Mouse (Mus musculus) forebrain, embryonic 13.5 days (tissue): ENCODE results near the gene Tex33. TPM values are rescaled to one million over a fixed set of nuclear protein-coding genes. Genes with fewer than 3 reads are reported as not detected.

ENCODE experiments used
- ATAC-seq: fragments of 200-750 bp; cut with Nextera tagmentation; 2 replicates; pipeline ENCODE4 v1.8.0; 2017
- H3K27ac ChIP-seq: fragments of 300-500 bp; sonication (generic); 2 replicates; pipeline ENCODE4 v1.5.1; 2015; ENCODE audit warnings: inconsistent platforms, mild to moderate bottlenecking, moderate library complexity
- H3K27me3 ChIP-seq: fragments of 300-500 bp; sonication (generic); 2 replicates; pipeline ENCODE4 v1.6.1; 2015; ENCODE audit warnings: mild to moderate bottlenecking, inconsistent platforms
- H3K36me3 ChIP-seq: fragments of 300-500 bp; sonication (generic); 2 replicates; pipeline ENCODE4 v1.6.1; 2015; ENCODE audit warnings: mild to moderate bottlenecking, inconsistent platforms; ENCODE audit not compliant: poor library complexity, severe bottlenecking
- H3K4me1 ChIP-seq: fragments of 300-500 bp; sonication (generic); 2 replicates; pipeline ENCODE4 v1.6.1; 2015; ENCODE audit warnings: inconsistent platforms
- H3K4me2 ChIP-seq: fragments of 300-500 bp; sonication (generic); 2 replicates; pipeline ENCODE4 v1.6.1; 2015; ENCODE audit warnings: inconsistent platforms, mild to moderate bottlenecking, moderate library complexity
- H3K4me3 ChIP-seq: fragments of 300-500 bp; sonication (generic); 2 replicates; pipeline ENCODE4 v1.5.1; 2015; ENCODE audit warnings: mild to moderate bottlenecking, inconsistent platforms
- H3K9ac ChIP-seq: fragments of 300-500 bp; sonication (generic); 2 replicates; pipeline ENCODE4 v1.6.1; 2015; ENCODE audit warnings: mild to moderate bottlenecking, inconsistent platforms
- H3K9me3 ChIP-seq: fragments of 300-500 bp; sonication (generic); replicated peaks from 2 replicates; pipeline ENCODE4 v1.6.1; 2016; ENCODE audit warnings: inconsistent platforms
- WGBS: fragments of 180-500 bp; shearing (Covaris S2); methylation state at CpG from one replicate; pipeline ENCODE4 v1.1.7; 2015; 5-methylcytosine and 5-hydroxymethylcytosine counted together
- polyA plus RNA-seq: library from polyadenylated mRNA; unstranded; fragments of >200 nt; fragmentation: Nextera tagmentation; extraction: Ambion mirVana; gene quantifications from 2 replicates; pipeline ENCODE4 v1.2.1, GENCODE M21; 2015

Gene Tex33
- polyA plus RNA-seq, 1 experiment from 2014 or later = not detected

- no peak overlapping the region for H3K4me3 ChIP-seq
- no peaks in the 10 kb centered on the region for H3K27me3 ChIP-seq
- no peak for ATAC-seq
- no peak overlapping the region for H3K27ac ChIP-seq
- WGBS = 96% methylated on average over 1 of the region's 1 CpGs
- no peak overlapping the region for H3K9ac ChIP-seq
- peaks cover 17% of the 10 kb centered on the region for H3K4me1 ChIP-seq
- H3K36me3 ChIP-seq = no peaks in the 10 kb centered on the region
- H3K9me3 ChIP-seq = no peaks in the 10 kb centered on the region
- no peak overlapping the region for H3K4me2 ChIP-seq
These were observed 10.1 kb downstream of the Tex33 start for GRCm38 (mm10) chr15:78385564-78385963.

GRCm38 (mm10) chr15:78384220-78385116 lies 11.2 kb downstream of the Tex33 start:
- H3K4me2 ChIP-seq = no peak overlapping the region
- H3K4me1 ChIP-seq = peaks cover 17% of the 10 kb centered on the region
- no peaks in the 10 kb centered on the region for H3K36me3 ChIP-seq
- no peak overlapping the region for H3K4me3 ChIP-seq
- no peaks in the 10 kb centered on the region for H3K27me3 ChIP-seq
- H3K9me3 ChIP-seq = no peaks in the 10 kb centered on the region
- H3K9ac ChIP-seq = no peak overlapping the region
- 47% methylated on average over 7 of the region's 7 CpGs for WGBS
- H3K27ac ChIP-seq = peak overlapping the region; percentile 65
- ATAC-seq = peak; percentile 58; the same call in 1 of the 2 replicates

- peak; percentile 70 for ATAC-seq
- H3K27ac ChIP-seq = peak overlapping the region; percentile 65
These were observed 12.1 kb downstream of the Tex33 start for GRCm38 (mm10) chr15:78383450-78384219.

DNA sequence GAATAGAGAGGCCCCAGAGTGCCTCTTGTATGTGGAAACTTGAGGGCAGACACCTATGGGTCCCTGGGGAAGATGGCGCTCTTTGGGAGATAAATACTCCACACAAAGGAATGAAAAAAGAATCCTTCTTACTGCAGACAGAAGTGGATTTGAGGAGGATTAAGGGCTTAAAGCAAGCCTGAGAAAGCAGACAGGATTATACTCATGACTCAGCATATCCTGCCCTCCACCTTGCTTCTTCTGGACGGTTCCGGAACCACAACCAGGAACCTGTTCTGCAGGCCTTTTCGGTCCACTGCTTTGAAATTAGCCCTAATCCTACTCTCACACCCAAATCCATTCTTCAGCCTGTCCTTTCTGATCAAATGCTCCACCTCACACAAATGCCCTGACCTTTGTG lies 13.6 kb downstream of the Tex33 start:
- Histone ChIP-seq H3K27me3 (no peaks in the 10 kb centered on the region), H3K27ac (no peak overlapping the region), H3K4me3 (no peak overlapping the region), H3K9ac (no peak overlapping the region), H3K9me3 (0 out of 2 replicates have a peak, but pooled peaks cover 4% of the 10 kb centered on the region), H3K4me2 (no peak overlapping the region), H3K4me1 (peaks cover 17% of the 10 kb centered on the region), H3K36me3 (no peaks in the 10 kb centered on the region)
- no peak for ATAC-seq
- WGBS = 86% methylated on average over 4 of the region's 4 CpGs

More at GRCm38 (mm10) chr15:78383450-78384219, 12.1 kb downstream of the Tex33 start:
- H3K27me3 ChIP-seq = no peaks in the 10 kb centered on the region
- WGBS = 73% methylated on average over 11 of the region's 11 CpGs
- 0 out of 2 replicates have a peak, but pooled peaks cover 4% of the 10 kb centered on the region for H3K9me3 ChIP-seq
- no peaks in the 10 kb centered on the region for H3K36me3 ChIP-seq
- no peak overlapping the region for H3K4me2 ChIP-seq
- peaks cover 17% of the 10 kb centered on the region for H3K4me1 ChIP-seq
- no peak overlapping the region for H3K9ac ChIP-seq
- no peak overlapping the region for H3K4me3 ChIP-seq

DNA sequence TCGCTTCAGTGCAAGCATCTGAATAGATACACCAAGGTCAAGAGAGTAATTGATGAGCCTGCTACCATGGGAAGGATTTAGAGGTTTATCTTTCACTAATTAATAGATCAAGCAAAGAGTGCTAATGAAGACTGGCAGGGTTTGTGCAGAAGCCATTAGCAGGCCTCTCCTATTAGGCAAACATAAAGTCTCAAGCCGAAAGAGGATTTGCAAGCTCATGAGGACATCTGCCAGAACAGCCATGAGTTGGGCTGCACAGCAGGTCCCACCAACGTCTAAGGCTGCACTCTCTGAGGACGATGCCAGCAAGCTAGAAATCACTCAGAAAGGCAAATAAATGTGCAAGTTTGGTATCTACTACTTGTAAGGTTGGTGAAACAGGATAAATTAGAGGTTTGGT lies 15.0 kb downstream of the Tex33 start:
- H3K27ac ChIP-seq = no peak overlapping the region
- H3K36me3 ChIP-seq = no peaks in the 10 kb centered on the region
- ATAC-seq = no peak
- H3K4me1 ChIP-seq = peaks cover 17% of the 10 kb centered on the region
- WGBS = 28% methylated on average over 4 of the region's 4 CpGs
- no peak overlapping the region for H3K4me3 ChIP-seq
- H3K27me3 ChIP-seq = no peaks in the 10 kb centered on the region
- no peak overlapping the region for H3K9ac ChIP-seq
- 0 out of 2 replicates have a peak, but pooled peaks cover 4% of the 10 kb centered on the region for H3K9me3 ChIP-seq
- H3K4me2 ChIP-seq = no peak overlapping the region

GRCm38 (mm10) chr15:78380208-78380607 lies 15.5 kb downstream of the Tex33 start:
- Histone ChIP-seq H3K36me3 (no peaks in the 10 kb centered on the region), H3K27ac (no peak overlapping the region), H3K9me3 (0 out of 2 replicates have a peak, but pooled peaks cover 4% of the 10 kb centered on the region), H3K4me1 (peaks cover 17% of the 10 kb centered on the region), H3K9ac (no peak overlapping the region), H3K4me2 (no peak overlapping the region), H3K27me3 (no peaks in the 10 kb centered on the region), H3K4me3 (no peak overlapping the region)
- ATAC-seq = no peak
- 73% methylated on average over 2 of the region's 2 CpGs for WGBS

DNA sequence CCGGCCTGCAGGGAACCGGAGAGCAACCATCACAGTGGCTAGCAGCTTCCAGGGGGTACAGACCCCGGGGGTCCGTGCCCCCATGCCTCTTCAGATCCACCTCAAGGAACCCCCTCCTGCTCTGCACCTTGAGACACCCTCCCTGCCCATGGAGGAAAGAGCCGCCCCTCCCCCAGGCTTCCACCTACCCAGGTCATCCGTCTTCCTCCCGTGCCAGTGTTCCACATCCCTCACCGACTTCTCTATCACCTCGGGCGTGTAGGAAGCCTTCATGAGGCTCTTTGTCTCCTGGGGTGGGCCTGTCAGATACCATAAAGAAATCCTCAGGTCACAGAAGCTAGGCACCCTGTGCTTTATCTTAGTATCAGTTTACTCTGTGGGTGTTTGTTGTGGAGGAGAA lies 17.2 kb downstream of the Tex33 start:
- ATAC-seq = no peak
- 0 out of 2 replicates have a peak, but pooled peaks cover 4% of the 10 kb centered on the region for H3K9me3 ChIP-seq
- no peaks in the 10 kb centered on the region for H3K36me3 ChIP-seq
- peaks cover under 1% of the 10 kb centered on the region; the same call in 1 of the 2 replicates for H3K4me1 ChIP-seq
- WGBS = 88% methylated on average over 10 of the region's 10 CpGs
- H3K27ac ChIP-seq = no peak overlapping the region
- no peak overlapping the region for H3K4me2 ChIP-seq
- no peaks in the 10 kb centered on the region for H3K27me3 ChIP-seq
- H3K9ac ChIP-seq = no peak overlapping the region
- H3K4me3 ChIP-seq = no peak overlapping the region

DNA sequence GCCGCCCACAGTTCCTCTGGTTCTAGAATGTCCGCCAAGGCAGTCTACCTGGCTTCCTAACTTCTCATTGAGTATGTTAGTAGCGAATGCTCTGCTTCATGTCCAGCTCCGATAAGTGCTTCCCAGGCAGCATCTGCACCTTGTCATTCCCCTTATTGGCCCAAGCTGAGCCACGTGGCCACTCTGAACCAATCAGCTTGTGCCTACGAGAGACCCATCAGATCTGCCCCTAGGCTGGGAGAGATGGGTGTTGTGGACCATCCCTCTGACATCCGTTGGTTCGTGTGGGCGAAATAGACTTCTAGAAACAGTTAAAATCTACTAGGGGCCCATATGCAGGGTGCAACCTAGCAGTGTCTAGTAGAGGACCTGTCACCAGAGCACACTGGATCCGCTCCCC lies 17.9 kb downstream of the Tex33 start:
- Histone ChIP-seq H3K36me3 (no peaks in the 10 kb centered on the region), H3K4me1 (no peaks in the 10 kb centered on the region), H3K27ac (no peak overlapping the region), H3K27me3 (no peaks in the 10 kb centered on the region), H3K4me2 (no peak overlapping the region), H3K9me3 (0 out of 2 replicates have a peak, but pooled peaks cover 4% of the 10 kb centered on the region), H3K4me3 (no peak overlapping the region), H3K9ac (no peak overlapping the region)
- 87% methylated on average over 10 of the region's 10 CpGs for WGBS
- no peak for ATAC-seq

DNA sequence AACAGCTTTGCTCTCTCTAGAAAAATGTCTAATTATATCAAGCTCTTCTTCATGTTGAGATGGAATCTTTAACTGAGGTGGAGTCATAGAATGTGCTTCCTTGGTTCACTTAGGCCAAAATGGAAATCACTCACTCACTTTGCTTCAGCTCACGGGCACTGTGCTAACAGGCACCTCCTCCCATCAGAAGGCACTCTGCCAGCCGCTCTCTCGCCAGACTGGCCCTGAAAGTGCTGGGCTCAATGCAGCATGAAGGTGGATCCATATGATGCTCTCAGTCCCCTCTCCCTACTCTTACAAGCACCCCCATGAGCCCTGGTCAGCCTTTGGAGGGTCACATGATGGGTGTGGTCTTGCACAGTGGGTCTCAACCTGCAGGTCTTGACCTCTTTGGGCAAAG lies 21.5 kb downstream of the Tex33 start:
- Histone ChIP-seq H3K9me3 (0 out of 2 replicates have a peak, but pooled peaks cover 1% of the 10 kb centered on the region), H3K27ac (no peak overlapping the region), H3K36me3 (no peaks in the 10 kb centered on the region), H3K27me3 (peaks cover 13% of the 10 kb centered on the region), H3K4me2 (no peak overlapping the region), H3K4me1 (no peaks in the 10 kb centered on the region), H3K9ac (no peak overlapping the region), H3K4me3 (no peak overlapping the region)
- ATAC-seq = no peak
- 58% methylated on average over 3 of the region's 3 CpGs for WGBS

GRCm38 (mm10) chr15:78372796-78373195 lies 22.9 kb downstream of the Tex33 start:
- Histone ChIP-seq H3K4me2 (no peak overlapping the region), H3K27ac (no peak overlapping the region), H3K9me3 (no peaks in the 10 kb centered on the region), H3K4me1 (no peaks in the 10 kb centered on the region), H3K4me3 (no peak overlapping the region), H3K27me3 (peaks cover 27% of the 10 kb centered on the region), H3K36me3 (no peaks in the 10 kb centered on the region), H3K9ac (no peak overlapping the region)
- ATAC-seq = no peak
- 91% methylated on average over 3 of the region's 3 CpGs for WGBS

- H3K36me3 ChIP-seq = no peaks in the 10 kb centered on the region
- no peak overlapping the region for H3K9ac ChIP-seq
- ATAC-seq = no peak
- no peak overlapping the region for H3K4me2 ChIP-seq
- H3K27ac ChIP-seq = no peak overlapping the region
- H3K9me3 ChIP-seq = no peaks in the 10 kb centered on the region
- 30% methylated on average over 1 of the region's 1 CpGs for WGBS
- H3K4me3 ChIP-seq = no peak overlapping the region
- no peaks in the 10 kb centered on the region for H3K4me1 ChIP-seq
- peaks cover 34% of the 10 kb centered on the region for H3K27me3 ChIP-seq
These were observed 26.1 kb downstream of the Tex33 start for GRCm38 (mm10) chr15:78369641-78370040.

DNA sequence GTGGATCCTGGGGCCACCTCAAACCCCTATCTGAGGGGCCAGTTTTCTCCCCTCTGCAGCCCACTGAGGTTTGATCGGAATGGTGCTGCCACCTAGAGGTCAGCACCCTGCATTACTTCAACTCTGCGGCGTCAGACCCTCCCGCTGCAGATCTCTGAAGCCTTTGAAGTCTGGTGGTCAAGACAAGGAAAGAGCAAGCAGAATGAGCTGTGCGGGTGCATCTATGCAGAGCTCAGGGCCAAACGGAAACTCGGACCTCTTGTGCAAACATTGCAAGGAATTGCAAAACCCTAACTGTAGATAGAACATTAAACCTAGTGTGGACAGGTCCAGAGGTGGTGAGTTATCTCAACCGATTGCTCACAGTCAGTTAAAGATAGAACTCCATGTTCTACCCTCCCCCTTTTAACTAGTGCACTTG lies 26.8 kb downstream of the Tex33 start:
- Histone ChIP-seq H3K36me3 (no peaks in the 10 kb centered on the region), H3K4me1 (no peaks in the 10 kb centered on the region), H3K27me3 (peaks cover 34% of the 10 kb centered on the region), H3K9ac (no peak overlapping the region), H3K27ac (no peak overlapping the region), H3K4me2 (no peak overlapping the region), H3K4me3 (no peak overlapping the region), H3K9me3 (no peaks in the 10 kb centered on the region)
- 0 out of 2 replicates have a peak, but pooled peaks have one; percentile 16 for ATAC-seq
- 13% methylated on average over 8 of the region's 8 CpGs for WGBS
